Mouse (Mus musculus): ENCODE data around the gene Tyw3.
"Not testable (repeated sequence)": the region's sequence is repeated elsewhere in the genome, so short reads cannot be mapped to it uniquely, and the experiment has no call there.

Gene Tyw3

DNA sequence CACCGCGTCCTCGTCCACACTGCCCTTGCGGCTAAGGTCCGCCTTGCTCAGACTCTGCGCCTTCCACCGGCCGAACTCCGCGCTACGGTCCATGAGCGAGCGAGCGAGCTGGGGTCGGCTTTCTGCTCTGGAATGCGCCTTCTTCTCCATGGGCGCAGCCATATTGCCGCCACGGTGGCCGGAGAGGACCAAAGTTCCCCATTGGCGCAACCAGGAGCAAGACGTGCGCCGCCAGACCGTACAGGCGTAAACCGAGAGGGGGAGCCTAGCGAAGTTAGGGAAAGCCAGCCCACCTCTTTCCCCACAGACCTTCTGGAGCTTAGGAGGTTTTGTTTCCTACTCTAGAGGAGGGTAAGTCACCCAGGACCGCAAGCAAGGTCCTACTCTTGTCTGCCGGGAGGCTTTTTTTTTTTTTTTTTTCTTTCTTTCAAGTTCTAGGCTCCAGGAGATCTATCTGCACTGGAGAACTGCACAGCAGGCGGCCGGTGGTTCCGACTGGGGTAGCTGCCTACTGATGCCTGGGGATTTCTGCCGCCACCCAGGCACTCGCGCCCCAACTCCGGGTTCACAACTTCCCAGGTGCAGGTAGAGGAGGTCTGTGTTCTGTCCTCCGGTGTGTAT is at the start of gene Tyw3:
Tyw3 (minus strand) TSS at position 171 of the 621 bp plus-strand sequence.
- peak; percentile 82 for ATAC-seq (ENCODE audit: insufficient number of reproducible peaks, low FRiP score, low TSS enrichment)

DNA sequence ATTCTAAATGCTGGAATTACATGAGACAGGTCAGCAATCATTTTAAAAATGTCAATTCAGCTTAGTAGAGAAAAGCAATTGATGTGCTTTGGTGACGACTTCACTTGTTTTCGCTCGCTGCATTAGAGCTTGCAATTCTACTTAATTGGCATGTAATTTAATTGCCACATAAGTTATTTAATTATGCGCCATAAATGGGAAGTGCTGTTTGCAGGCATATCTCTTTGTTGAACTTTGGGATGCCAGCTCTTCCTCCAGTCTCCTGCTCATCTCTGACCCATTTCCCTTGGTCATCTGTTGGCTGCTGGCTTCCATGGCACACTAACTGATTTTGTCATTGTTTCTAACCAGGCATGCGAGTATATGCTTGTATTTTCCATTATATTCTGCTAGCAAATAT is 36.2 kb upstream of the Tyw3 start:
- ATAC-seq (ENCODE audit: insufficient number of reproducible peaks, low FRiP score, low TSS enrichment) = no peak

- ATAC-seq (ENCODE audit: insufficient number of reproducible peaks, low FRiP score, low TSS enrichment) = not testable (repeated sequence)
Measured at GRCm38 (mm10) chr3:154631281-154631680, 34.4 kb upstream of the Tyw3 start.

DNA sequence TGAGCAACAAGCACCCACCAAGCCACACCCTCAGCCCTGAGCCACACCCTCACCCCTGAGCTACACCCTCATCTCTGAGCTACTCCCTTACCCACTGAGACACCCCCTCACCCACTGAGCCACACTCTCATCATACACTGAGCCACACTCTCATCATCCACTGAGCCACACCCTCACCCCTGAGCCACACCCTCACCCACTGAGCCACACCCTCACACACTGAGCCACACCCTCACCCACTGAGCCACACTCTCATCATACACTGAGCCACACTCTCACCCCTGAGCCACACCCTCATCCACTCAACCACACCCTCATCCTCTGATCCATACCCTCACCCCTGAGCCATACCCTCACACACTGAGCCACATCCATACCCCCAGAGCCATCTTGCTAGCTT is 31.4 kb upstream of the Tyw3 start:
- ATAC-seq (ENCODE audit: insufficient number of reproducible peaks, low FRiP score, low TSS enrichment) = no peak; the same call in 1 of the 2 replicates

DNA sequence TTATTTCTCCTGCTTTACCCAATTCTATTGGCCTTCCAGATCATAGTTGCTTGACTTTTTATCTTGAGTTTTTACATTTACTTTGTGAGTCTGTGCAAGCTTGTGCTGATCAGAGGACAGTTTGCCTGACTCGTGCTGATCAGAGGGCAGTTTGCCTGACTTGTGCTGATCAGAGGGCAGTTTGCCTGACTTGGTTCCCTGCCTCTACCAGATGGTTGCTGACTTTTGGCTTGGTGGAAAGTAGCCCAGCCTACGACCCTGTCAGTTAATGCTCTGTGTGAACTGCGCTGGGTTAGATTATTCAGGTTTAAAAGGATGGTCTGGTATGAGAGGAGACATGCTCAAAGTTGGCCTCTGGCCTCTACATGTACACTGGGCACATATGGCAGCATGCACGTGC is 19.2 kb upstream of the Tyw3 start:
- ATAC-seq (ENCODE audit: insufficient number of reproducible peaks, low FRiP score, low TSS enrichment) = no peak

GRCm38 (mm10) chr3:154615304-154615703 is 18.4 kb upstream of the Tyw3 start:
- ATAC-seq (ENCODE audit: insufficient number of reproducible peaks, low FRiP score, low TSS enrichment) = no peak

DNA sequence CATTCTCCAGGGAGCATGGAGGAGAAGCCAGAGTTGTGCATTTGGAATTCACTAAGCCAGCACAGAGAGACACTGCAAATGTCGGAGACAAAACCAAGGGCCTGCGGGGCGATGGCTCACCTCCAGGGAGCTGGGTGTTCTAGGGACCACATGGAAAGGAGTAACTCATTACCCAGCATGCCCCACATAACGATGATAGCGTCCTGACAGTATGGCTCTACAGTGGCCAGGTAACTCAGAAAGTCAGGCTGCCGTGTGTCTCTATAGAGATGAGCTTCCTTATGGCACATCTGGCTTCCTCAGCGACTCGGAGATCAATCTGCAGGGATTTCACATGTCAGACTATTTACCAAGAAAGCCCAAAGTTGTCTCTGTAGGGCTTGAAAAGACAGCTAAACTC is 17.9 kb upstream of the Tyw3 start:
- ATAC-seq (ENCODE audit: insufficient number of reproducible peaks, low FRiP score, low TSS enrichment) = no peak

GRCm38 (mm10) chr3:154611888-154612287 is 15.0 kb upstream of the Tyw3 start:
- no peak for ATAC-seq (ENCODE audit: insufficient number of reproducible peaks, low FRiP score, low TSS enrichment)

GRCm38 (mm10) chr3:154607896-154608295 is 11.0 kb upstream of the Tyw3 start:
- ATAC-seq (ENCODE audit: insufficient number of reproducible peaks, low FRiP score, low TSS enrichment) = no peak

- no peak for ATAC-seq (ENCODE audit: insufficient number of reproducible peaks, low FRiP score, low TSS enrichment)
Measured at GRCm38 (mm10) chr3:154604871-154605270, 8.0 kb upstream of the Tyw3 start.

- ATAC-seq (ENCODE audit: insufficient number of reproducible peaks, low FRiP score, low TSS enrichment) = no peak
Measured at GRCm38 (mm10) chr3:154602141-154602540, 5.2 kb upstream of the Tyw3 start.

GRCm38 (mm10) chr3:154597561-154597960 is 657 bp upstream of the Tyw3 start:
- ATAC-seq (ENCODE audit: insufficient number of reproducible peaks, low FRiP score, low TSS enrichment) = peak; percentile 0; the same call in 1 of the 2 replicates

DNA sequence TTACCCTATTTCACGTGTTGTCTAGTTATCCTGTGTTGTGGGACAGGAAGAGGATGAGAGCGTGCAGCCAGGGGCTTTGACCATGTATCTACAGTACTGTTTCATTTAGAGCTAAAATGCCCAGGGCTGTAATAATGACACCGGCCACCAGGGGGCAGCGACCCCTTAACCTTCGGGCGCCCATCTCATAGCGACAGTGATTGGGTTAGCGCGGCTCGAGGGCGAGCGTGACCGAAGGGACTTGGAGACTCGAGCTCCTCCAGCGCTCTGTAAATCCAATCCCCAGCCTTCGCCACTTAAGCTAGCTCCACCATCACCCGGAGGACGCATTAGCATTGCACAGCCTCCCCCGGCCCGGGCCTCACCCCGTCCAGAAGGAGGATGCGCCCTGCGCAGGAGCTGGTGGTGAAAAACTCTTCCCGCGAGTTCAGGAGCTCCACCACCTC is 393 bp downstream of the Tyw3 start, which contains the start of gene Cryz:
Cryz (plus strand) TSS at position 224 of the 446 bp plus-strand sequence.
- ATAC-seq (ENCODE audit: insufficient number of reproducible peaks, low FRiP score, low TSS enrichment) = peak; percentile 81

GRCm38 (mm10) chr3:154594156-154594555 is 2.7 kb downstream of the Tyw3 start:
- ATAC-seq (ENCODE audit: insufficient number of reproducible peaks, low FRiP score, low TSS enrichment) = no peak

DNA sequence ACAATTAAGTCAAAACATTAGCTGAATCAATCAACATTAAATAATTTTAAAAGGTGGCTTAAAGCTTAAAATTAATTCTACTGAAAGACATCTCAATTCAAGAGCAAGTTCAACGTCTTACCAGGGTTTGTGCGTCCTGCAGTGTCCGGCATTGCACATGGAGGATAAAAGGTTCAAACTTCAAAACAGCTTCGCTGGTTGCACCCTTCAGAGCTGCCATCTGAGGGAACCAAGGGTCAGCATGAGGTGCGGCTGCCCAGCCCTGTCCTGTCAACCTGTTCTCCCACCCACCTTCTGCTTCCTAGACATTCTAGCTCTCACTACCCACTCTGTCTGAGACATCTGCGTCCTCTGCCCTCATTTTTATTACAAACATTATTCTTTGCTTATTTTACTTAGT is 3.3 kb downstream of the Tyw3 start:
- no peak for ATAC-seq (ENCODE audit: insufficient number of reproducible peaks, low FRiP score, low TSS enrichment)

GRCm38 (mm10) chr3:154591621-154592020 is 5.3 kb downstream of the Tyw3 start:
- ATAC-seq (ENCODE audit: insufficient number of reproducible peaks, low FRiP score, low TSS enrichment) = no peak

DNA sequence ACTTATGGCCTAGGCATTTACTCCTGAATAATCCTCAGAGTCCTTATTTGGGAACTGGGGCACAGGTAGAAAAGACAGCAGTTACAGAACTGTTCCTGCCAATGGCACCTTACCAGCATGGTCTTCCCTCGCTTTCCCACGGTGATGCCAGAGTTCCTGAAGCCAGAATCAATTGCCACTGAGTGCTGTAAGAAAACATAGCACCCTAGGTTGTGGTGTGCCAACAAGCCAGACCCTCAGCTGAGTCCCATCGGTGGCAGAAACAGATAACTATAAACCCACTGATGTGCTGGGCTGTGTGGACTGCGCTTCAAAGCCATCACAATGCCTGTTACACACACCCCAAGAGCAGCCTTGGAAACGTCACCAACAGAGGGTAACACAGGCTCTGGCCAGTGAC is 5.9 kb downstream of the Tyw3 start:
- ATAC-seq (ENCODE audit: insufficient number of reproducible peaks, low FRiP score, low TSS enrichment) = no peak

DNA sequence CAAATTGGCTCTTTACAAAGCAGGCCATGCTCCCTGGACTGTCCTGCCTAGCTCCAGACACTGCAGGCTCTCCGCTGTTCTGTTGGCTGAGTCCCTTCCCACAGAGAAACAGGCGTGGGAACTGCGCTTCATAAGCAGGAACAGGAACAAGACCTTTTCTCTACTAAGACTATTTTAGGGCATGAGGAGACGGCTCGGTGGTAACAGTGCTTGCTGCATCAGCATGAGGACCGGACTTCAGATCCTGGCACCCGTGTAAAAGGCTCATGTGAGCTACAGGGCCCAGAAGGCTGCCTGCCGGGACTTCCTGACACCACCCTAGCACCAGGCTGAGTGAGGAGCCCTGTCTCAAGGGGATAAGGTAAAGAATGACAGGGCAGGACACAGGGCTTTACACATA is 12.6 kb downstream of the Tyw3 start:
- ATAC-seq (ENCODE audit: insufficient number of reproducible peaks, low FRiP score, low TSS enrichment) = no peak

DNA sequence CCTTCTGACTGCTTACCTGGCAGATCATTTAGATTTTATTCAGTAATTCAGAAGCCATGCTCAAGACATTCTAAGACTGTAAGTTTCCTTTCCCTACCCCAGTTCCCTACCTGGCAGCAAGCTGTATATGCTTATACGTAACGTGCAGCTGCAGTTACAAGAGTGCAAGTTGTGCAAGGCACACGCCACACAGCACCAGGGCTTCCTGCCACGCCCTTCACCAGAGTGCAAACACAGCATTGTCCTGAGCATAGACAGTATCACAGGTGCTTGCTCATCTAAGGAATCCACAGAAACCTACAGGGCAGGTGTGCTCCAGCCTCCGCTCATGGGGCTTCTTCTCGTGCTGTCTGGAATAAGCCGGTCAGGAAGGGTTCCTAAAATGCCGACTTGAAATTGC is 19.0 kb downstream of the Tyw3 start:
- ATAC-seq (ENCODE audit: insufficient number of reproducible peaks, low FRiP score, low TSS enrichment) = no peak

DNA sequence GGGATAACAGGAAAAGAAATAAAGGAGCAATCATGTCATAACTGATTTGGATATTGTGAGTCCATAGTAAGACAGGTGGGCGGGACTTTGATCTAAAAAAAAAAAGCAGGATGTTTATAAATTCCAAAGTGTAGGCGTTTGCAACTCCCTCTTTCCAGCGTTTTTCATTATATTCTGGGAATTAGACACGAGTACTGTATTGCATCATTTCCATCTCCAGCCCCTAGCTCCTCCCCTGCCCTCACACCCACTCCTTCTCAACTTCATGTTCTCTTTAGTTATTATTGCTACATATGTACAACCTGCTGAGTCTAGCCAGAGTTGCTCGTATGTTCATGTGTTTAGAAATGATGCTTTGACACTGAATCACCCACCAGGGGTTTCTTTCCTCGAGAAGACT is 23.2 kb downstream of the Tyw3 start:
- no peak for ATAC-seq (ENCODE audit: insufficient number of reproducible peaks, low FRiP score, low TSS enrichment)

GRCm38 (mm10) chr3:154572341-154572972 is 24.4 kb downstream of the Tyw3 start:
- peak; percentile 82 for ATAC-seq (ENCODE audit: insufficient number of reproducible peaks, low FRiP score, low TSS enrichment)

DNA sequence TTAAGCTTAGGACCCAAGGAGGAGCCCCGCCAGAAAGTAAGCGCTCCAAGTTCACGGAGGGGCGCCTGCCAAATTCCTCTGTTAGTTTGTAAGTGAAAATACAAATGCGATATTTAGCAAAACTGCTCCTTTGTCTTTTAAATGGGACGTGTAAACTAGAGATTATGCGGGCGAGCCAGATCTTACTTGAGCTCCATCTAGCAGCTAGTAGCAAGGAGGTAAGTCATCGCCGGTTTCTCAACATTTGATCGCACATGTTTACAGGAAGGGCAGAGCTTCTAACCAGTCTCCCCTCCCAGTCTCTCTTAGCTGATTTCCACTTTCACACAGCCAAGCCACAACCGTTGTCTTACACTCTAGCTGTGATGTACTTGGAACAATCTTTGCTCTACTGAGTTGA is 26.1 kb downstream of the Tyw3 start:
- no peak for ATAC-seq (ENCODE audit: insufficient number of reproducible peaks, low FRiP score, low TSS enrichment)
